In genomic region chr8:26288163-26288562, GRCm38 (mm10) we compare ENCODE assay signal across 20 mouse cellular contexts.
"Had no signal": no experiment of that assay in that cellular context is flagged by ENCODE, and none has a peak within 500 bp of the region (broad histone marks: within the 10 kb centered on the region; RNA-seq: fewer than 3 reads in every experiment).

No protein-coding gene starts in this region.

- H3K27me3 ChIP-seq: megakaryocyte, embryonic 14.5 days; midbrain, embryonic 13.5 days; neural tube, embryonic 13.5 days had no signal

- H3K27ac ChIP-seq: layer of hippocampus, adult 2 months; liver, embryonic 14.5 days; macrophage; midbrain, embryonic 10.5 days; midbrain, embryonic 13.5 days; neural tube, embryonic 13.5 days had no signal

- H3K4me1 ChIP-seq: megakaryocyte, embryonic 14.5 days; midbrain, embryonic 13.5 days; neural tube, embryonic 13.5 days had no signal

- H3K36me3 ChIP-seq: midbrain, embryonic 10.5 days; midbrain, embryonic 13.5 days; neural tube, embryonic 13.5 days had no signal

- H3K4me3 ChIP-seq: layer of hippocampus, adult 2 months; megakaryocyte, embryonic 14.5 days; midbrain, embryonic 10.5 days; midbrain, embryonic 13.5 days; myocyte; neural tube, embryonic 13.5 days had no signal

- H3K4me2 ChIP-seq: liver, embryonic 11.5 days; lung, embryonic 14.5 days; midbrain, embryonic 13.5 days; neural tube, embryonic 13.5 days had no signal

- H3K9ac ChIP-seq: liver, embryonic 14.5 days; liver, postnatal 0 days; lung, embryonic 14.5 days; midbrain, embryonic 13.5 days; neural tube, embryonic 13.5 days had no signal

- H3K9me3 ChIP-seq: megakaryocyte, embryonic 14.5 days; midbrain, embryonic 10.5 days; midbrain, embryonic 13.5 days; neural tube, embryonic 13.5 days had no signal

- ATAC-seq: liver, postnatal 0 days; lung, postnatal 0 days; midbrain, embryonic 13.5 days; midbrain, embryonic 16.5 days had no signal

- DNase-seq: kidney, adult 9 months; kidney, postnatal 25 days; layer of hippocampus, adult 9-11 months; liver, postnatal 0 days; lung, embryonic 14.5 days; retina, postnatal 1 day; thymus, adult 2 months; thymus, postnatal 14 days; thymus, postnatal 4 days had no signal
